Mouse (Mus musculus) c-Kit-negative CD71-positive TER-119-positive erythroid progenitor cells, embryonic 14.5 days (primary cell): Measurements from ENCODE around the gene Itgb7.

ENCODE experiments used
- DNase-seq: peaks from one replicate; pipeline ENCODE4 v3.0.0-alpha.2; 2013; ENCODE audit warnings: low read depth, low spot score

Itgb7 gene

DNA sequence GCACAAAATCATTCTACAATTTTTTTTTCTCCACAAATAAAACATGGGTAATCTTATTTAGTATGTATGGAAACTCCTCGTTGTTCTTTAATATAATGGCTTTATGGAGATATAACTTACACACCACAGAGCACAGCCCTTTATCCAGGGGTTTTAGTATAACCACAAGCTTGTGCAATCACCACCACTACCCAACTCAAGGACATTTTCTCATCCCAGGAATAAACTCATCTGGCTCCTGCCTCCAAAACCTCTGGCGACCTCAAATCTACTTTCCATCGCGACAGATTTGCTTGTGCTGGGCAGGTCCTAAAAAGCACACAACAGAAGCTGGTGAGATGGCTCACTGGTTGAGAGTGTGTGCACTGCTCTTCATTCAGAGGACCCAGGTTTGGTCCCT is 38.1 kb downstream of the Itgb7 start:
- no peak for DNase-seq

- DNase-seq: no peak
These were observed 38.8 kb downstream of the Itgb7 start for GRCm38 (mm10) chr15:102192820-102193386.

DNA sequence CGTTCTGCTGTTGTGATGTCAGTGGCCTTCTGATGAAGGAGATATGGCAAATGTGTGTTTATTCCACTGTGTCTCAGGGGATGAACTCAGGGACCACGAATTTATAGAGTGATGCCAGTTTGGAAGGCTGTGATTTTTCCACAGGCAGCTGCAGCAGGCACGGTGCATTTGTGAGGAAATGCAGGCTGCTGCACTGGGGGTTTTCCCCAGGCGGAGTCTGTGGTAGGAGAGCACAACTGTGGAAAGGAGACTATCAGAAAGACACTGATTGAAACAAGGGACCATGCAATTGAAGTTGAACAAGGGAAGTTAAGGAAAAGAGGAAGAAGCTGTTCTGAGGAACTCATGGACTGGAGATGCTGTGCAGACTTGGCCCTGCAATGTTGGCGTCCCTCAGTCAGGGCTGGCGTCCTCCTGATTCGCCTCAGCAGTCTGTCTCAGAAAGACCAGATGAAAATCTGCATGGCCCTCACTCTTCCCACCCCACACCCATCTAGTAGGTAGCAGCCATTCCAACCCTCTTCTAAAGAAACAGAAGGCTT is 39.4 kb downstream of the Itgb7 start:
- no peak for DNase-seq

DNA sequence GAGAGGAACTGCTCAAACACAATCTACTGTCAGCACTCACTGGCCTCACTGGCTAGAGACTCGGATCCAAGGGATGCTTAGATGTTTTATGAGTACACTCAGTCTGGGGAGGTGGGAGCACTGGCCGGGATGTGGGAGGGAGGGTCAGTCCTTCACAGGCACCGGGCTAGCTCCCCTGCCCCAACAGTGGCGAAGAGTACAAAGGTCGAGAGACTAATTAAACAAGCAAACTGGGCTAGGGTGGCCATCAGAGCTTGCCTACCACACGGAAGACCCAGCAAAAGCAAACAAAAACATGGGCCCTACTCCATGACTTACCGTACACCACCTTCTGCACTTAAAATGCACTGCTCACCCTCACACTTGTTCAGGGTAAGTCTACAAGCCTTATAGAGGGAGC is 40.0 kb downstream of the Itgb7 start:
- no peak for DNase-seq

- DNase-seq: no peak
These were observed 42.9 kb downstream of the Itgb7 start for GRCm38 (mm10) chr15:102188883-102189282.

- DNase-seq: no peak
These were observed 43.6 kb downstream of the Itgb7 start for GRCm38 (mm10) chr15:102188096-102188495.

- no peak for DNase-seq
These were observed 45.5 kb downstream of the Itgb7 start for GRCm38 (mm10) chr15:102186239-102186638.

DNA sequence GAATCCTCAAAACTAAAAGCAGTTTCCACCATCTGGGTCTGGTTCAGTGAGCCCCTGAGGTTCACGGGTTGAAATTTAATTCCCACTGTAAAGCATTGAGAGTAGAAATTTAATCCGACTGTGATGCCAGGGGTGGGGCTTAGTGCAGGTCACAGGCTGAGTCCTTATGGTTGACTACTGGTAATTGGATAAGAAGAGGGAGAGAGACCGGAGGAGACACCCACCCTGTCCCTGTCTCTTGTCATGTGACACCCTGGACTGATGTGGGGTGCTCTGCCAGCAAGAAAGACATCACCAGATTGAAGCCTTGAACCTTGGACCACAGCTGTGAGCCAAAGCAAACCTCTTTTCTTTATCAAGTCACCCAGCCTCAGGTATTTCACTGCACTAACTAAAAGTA is 48.7 kb downstream of the Itgb7 start:
- DNase-seq: no peak

DNA sequence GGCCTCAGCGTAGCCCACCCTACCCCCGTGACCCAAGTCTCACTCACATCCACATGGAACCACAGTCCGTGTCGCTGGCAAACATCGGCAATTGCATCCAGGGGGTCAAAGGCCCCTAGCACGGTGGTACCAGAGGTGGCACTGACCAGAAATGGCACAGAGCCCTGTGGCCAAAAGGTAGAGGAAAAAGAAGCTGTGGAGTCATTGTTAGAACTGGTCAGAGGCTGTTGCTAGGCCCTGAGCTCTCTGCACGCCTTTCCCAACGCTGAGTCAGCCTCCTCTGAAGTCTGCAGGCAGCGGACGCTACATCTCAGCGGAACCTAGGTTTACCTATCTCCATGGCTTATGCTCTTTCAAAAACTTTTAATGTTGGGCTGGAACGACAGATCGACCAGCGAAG is 51.8 kb downstream of the Itgb7 start:
- no peak for DNase-seq

DNA sequence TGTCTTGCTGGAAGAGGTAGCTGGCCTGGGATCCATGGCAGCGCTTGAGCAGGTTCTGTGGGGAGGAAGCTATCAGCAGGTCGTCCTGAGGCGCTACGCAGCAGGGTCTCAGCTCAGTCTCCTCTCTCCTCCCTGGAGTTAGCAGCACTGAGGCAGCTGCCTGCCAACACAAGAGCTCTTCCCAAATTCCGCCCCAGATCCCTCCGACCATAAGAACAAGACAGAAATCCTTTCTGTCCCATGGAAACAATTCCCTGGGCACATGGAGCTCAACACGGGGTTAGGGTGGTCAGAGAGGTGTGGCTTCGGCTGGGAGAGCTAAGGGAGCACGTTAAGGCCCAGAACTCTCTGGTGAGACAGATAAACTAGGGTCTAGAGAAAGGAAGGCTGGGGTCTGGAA is 52.6 kb downstream of the Itgb7 start:
- no peak for DNase-seq

DNA sequence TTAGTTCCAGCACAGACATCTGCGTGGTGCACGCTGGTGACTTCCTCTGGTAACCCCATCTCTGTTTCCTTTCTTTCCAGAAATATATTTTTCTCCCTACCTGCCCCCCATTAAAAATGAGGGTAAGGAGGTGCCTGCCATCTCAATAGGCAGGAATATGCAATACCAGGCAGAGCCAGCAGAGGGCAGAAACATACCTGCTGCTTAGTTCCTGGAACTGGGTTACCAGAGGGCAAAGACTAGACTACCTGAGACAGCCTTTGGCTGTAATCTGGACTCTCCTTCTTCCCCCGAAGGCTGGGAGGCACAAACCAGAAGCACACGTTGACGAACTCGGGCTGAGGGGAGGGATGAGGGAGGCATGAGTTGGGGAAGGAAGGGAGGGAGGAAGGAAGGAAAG is 53.5 kb downstream of the Itgb7 start:
- DNase-seq: peak; percentile 55

DNA sequence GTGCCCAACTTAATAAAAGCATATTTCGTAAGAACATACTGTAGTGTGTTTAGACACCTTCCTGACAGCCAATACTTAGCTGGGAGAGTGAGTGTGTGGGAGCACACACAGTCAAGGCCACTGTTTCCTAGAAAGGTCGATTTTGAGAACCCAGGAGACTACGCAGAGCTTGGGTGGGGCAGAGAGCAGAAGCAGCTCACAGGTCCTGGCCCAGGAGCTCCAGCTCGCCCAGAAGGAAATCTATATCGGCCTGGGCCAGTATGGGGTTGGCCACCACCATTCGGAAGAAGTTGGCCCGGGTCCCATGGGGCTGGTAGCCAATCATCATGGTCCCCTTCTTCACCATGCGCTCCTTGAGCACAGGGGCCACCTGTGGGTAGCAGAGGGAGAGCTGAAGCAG is 54.3 kb downstream of the Itgb7 start:
- DNase-seq: no peak

DNA sequence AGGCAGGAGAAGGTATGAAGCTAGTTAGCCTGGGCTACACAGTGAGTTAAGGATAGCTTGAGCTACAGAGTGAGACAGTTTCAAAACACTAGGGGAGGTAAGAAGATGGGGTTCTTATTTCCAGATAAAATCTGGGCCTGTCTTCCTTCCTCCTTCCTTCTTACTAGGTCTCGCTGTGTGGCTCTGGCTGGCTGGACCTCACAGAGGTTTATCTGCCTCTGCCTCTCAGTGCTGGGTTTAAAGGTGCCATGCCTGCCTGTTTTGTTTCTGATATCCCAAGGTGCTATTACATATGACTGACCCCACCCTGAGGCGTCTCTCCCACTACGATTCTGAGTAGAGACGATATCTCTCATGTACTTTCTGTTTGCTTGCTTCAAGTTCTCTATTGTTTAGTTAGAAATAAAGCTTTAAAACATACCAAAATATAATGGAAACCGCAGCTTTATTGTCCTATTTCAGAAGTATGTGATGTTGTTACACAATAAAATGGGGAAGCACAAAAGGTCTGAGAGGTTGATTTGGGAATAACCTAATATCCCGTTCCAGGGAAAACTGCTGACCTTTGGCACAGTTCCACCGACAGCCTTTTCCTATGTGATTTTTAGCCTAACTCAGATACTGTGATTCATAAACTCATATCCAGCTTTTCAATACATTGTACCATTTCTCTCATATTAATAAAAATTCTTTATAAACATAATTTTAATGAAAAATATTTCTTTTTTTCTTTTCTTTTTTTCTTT is 55.0 kb downstream of the Itgb7 start:
- DNase-seq: no peak

GRCm38 (mm10) chr15:102175736-102176319 is 55.9 kb downstream of the Itgb7 start:
- no peak for DNase-seq

DNA sequence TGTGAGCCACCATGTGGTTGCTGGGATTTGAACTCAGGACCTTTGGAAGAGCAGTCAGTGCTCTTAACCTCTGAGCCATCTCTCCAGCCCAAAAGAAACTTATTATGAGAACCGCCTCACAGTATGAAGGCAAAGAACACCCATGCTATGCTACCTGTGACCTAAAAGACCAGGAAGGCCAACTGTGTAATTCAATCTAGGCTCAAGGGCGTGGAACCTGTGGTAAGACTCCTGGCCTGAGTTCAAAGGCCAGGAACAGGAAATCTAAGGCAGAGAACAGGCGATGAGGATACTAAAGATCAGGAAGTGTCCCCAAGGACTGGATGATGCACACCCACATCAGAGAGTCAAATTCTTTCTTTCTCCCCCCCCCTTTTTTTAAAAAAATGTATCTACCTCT is 58.2 kb downstream of the Itgb7 start:
- no peak for DNase-seq

- no peak for DNase-seq
These were observed 62.7 kb downstream of the Itgb7 start for GRCm38 (mm10) chr15:102169064-102169463.

- no peak for DNase-seq
These were observed 64.1 kb downstream of the Itgb7 start for GRCm38 (mm10) chr15:102167620-102168021.
